Mouse (Mus musculus): ENCODE results near the gene Akap2. TPM values are rescaled to one million over a fixed set of nuclear protein-coding genes. Genes with fewer than 3 reads are reported as not detected.

The Akap2 gene
- polyA plus RNA-seq, 1 experiment from 2014 or later: 38.2 TPM

DNA sequence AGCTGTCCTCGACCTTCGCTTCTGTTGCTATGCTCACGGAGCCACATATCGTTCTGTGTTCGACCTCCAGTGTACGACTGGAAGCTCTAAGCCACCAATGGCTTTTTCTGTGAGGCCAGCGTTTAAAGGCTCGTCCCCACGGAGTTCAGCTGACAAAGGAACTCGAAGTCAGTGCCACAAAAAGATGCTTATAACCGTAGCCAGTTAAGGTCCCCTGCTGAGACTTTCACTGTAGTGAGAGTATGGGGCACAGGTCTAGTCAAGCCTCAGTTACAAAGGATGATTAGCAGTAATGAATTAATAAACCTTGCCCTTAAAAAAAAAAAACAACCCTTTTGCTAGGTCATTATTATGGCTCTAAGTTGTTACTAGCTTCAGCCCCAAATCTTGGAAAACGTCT lies 37.3 kb upstream of the Akap2 start:
- H3K4me1 ChIP-seq (replicated peaks; ENCODE audit: control insufficient read depth, insufficient read depth, low read length): peaks cover 3% of the 10 kb centered on the region; the same call in 1 of the 2 replicates
- no peak overlapping the region for H3K9ac ChIP-seq (ENCODE audit: low read depth, low read length)
- 57% methylated on average over 12 of the region's 12 CpGs for WGBS
- H3K4me2 ChIP-seq (replicated peaks; ENCODE audit: low read depth, low read length): no peak overlapping the region
- H3K27me3 ChIP-seq (ENCODE audit: control insufficient read depth, insufficient read depth, low read length): no peaks in the 10 kb centered on the region
- no peaks in the 10 kb centered on the region for H3K9me3 ChIP-seq (ENCODE audit: control insufficient read depth, low read length)
- ATAC-seq (ENCODE audit: low FRiP score): no peak
- H3K27ac ChIP-seq (ENCODE audit: low read depth, low read length): no peak overlapping the region
- DNase-seq (ENCODE audit: low spot score): no peak
- H3K36me3 ChIP-seq (ENCODE audit: control insufficient read depth, insufficient read depth, low read length): no peaks in the 10 kb centered on the region
- no peak overlapping the region for H3K4me3 ChIP-seq (ENCODE audit: low read depth, low read length)

DNA sequence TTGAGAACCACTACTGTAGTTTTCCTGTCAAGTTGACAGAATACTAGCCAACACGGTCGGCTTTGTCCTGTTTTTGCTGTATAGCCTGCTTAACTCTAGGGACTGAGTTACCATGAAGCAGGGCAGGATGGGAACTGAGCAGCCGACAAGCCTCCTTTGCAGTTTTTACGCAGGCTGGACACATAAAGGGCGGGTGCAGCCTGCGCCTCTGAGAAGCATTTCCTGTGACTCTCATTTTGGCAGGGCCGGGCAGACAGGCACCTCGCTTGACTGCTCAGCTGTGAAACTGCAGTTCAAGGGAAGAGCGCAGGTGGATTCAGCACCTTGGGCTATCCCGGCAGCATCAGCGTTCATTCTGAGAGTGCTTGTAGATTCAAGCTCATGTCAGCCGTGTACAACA lies 35.9 kb upstream of the Akap2 start:
- H3K4me1 ChIP-seq (replicated peaks; ENCODE audit: control insufficient read depth, insufficient read depth, low read length): no peaks in the 10 kb centered on the region
- ATAC-seq (ENCODE audit: low FRiP score) (no peak), DNase-seq (ENCODE audit: low spot score) (no peak)
- H3K9ac ChIP-seq (ENCODE audit: low read depth, low read length): no peak overlapping the region
- WGBS: 63% methylated on average over 12 of the region's 12 CpGs
- no peak overlapping the region for H3K27ac ChIP-seq (ENCODE audit: low read depth, low read length)
- no peaks in the 10 kb centered on the region for H3K36me3 ChIP-seq (ENCODE audit: control insufficient read depth, insufficient read depth, low read length)
- no peak overlapping the region for H3K4me3 ChIP-seq (ENCODE audit: low read depth, low read length)
- no peaks in the 10 kb centered on the region for H3K27me3 ChIP-seq (ENCODE audit: control insufficient read depth, insufficient read depth, low read length)
- H3K4me2 ChIP-seq (replicated peaks; ENCODE audit: low read depth, low read length): no peak overlapping the region
- H3K9me3 ChIP-seq (ENCODE audit: control insufficient read depth, low read length): no peaks in the 10 kb centered on the region

- Histone ChIP-seq H3K4me1 (replicated peaks; ENCODE audit: control insufficient read depth, insufficient read depth, low read length) (no peaks in the 10 kb centered on the region), H3K9me3 (ENCODE audit: control insufficient read depth, low read length) (no peaks in the 10 kb centered on the region), H3K27ac (ENCODE audit: low read depth, low read length) (no peak overlapping the region), H3K4me2 (replicated peaks; ENCODE audit: low read depth, low read length) (no peak overlapping the region), H3K9ac (ENCODE audit: low read depth, low read length) (no peak overlapping the region), H3K36me3 (ENCODE audit: control insufficient read depth, insufficient read depth, low read length) (no peaks in the 10 kb centered on the region), H3K4me3 (ENCODE audit: low read depth, low read length) (no peak overlapping the region), H3K27me3 (ENCODE audit: control insufficient read depth, insufficient read depth, low read length) (no peaks in the 10 kb centered on the region)
- no peak for ATAC-seq (ENCODE audit: low FRiP score)
- WGBS: 95% methylated on average over 2 of the region's 2 CpGs
- no peak for DNase-seq (ENCODE audit: low spot score)
These were observed 35.1 kb upstream of the Akap2 start for GRCm38 (mm10) chr4:57682341-57682740.

DNA sequence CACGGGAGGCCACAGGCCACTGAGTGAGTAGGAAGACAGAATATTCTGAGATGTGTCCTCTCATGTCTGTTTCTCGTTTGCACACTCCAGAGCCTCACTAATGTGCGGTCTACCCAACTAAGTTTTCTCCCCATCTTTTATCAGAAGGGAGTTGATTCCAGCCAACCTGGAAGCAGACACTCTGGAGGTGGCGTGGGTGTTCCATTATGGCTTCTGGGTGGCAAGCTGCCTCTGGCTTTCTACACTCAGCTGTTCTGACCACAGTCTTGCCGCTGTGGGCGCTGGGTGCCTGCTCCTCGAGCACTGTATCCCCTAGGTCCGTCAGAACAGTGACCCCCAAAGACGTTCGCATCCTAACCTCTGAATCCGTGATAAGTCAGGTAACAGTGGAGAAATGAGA lies 34.5 kb upstream of the Akap2 start:
- Histone ChIP-seq H3K4me3 (ENCODE audit: low read depth, low read length) (no peak overlapping the region), H3K9ac (ENCODE audit: low read depth, low read length) (no peak overlapping the region), H3K27me3 (ENCODE audit: control insufficient read depth, insufficient read depth, low read length) (no peaks in the 10 kb centered on the region), H3K9me3 (ENCODE audit: control insufficient read depth, low read length) (no peaks in the 10 kb centered on the region), H3K4me1 (replicated peaks; ENCODE audit: control insufficient read depth, insufficient read depth, low read length) (no peaks in the 10 kb centered on the region), H3K4me2 (replicated peaks; ENCODE audit: low read depth, low read length) (no peak overlapping the region), H3K36me3 (ENCODE audit: control insufficient read depth, insufficient read depth, low read length) (no peaks in the 10 kb centered on the region), H3K27ac (ENCODE audit: low read depth, low read length) (no peak overlapping the region)
- DNase-seq (ENCODE audit: low spot score) (no peak), ATAC-seq (ENCODE audit: low FRiP score) (no peak)
- 81% methylated on average over 11 of the region's 11 CpGs for WGBS

- WGBS: 80% methylated on average over 12 of the region's 12 CpGs
- DNase-seq (ENCODE audit: low spot score): no peak
- Histone ChIP-seq H3K4me3 (ENCODE audit: low read depth, low read length) (no peak overlapping the region), H3K27me3 (ENCODE audit: control insufficient read depth, insufficient read depth, low read length) (no peaks in the 10 kb centered on the region), H3K4me2 (replicated peaks; ENCODE audit: low read depth, low read length) (no peak overlapping the region), H3K36me3 (ENCODE audit: control insufficient read depth, insufficient read depth, low read length) (no peaks in the 10 kb centered on the region), H3K9me3 (ENCODE audit: control insufficient read depth, low read length) (no peaks in the 10 kb centered on the region), H3K9ac (ENCODE audit: low read depth, low read length) (no peak overlapping the region), H3K4me1 (replicated peaks; ENCODE audit: control insufficient read depth, insufficient read depth, low read length) (no peaks in the 10 kb centered on the region), H3K27ac (ENCODE audit: low read depth, low read length) (no peak overlapping the region)
- no peak for ATAC-seq (ENCODE audit: low FRiP score)
These were observed 32.7 kb upstream of the Akap2 start for GRCm38 (mm10) chr4:57684676-57685215.

DNA sequence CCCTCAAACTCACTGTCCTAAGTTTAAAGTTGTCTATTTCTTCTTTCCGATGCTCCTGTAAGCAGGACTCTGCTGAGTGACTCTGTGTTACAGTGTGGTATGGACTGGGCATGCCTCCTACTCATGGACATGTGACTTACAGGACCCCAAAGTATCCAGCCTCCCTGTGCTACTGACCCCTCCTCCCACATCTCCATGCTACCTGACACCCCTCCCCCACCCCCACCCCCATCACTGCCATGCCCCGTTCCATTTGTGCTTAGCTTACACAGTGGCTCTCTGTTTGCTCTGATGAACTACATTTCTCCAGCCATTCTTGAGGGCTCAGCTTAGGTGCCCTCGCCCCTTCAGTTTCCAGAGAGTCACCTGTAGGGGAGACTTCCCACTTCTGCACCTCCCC lies 30.7 kb upstream of the Akap2 start:
- Histone ChIP-seq H3K9me3 (ENCODE audit: control insufficient read depth, low read length) (no peaks in the 10 kb centered on the region), H3K4me1 (replicated peaks; ENCODE audit: control insufficient read depth, insufficient read depth, low read length) (no peaks in the 10 kb centered on the region), H3K36me3 (ENCODE audit: control insufficient read depth, insufficient read depth, low read length) (no peaks in the 10 kb centered on the region), H3K9ac (ENCODE audit: low read depth, low read length) (no peak overlapping the region), H3K4me3 (ENCODE audit: low read depth, low read length) (no peak overlapping the region), H3K4me2 (replicated peaks; ENCODE audit: low read depth, low read length) (no peak overlapping the region), H3K27me3 (ENCODE audit: control insufficient read depth, insufficient read depth, low read length) (no peaks in the 10 kb centered on the region), H3K27ac (ENCODE audit: low read depth, low read length) (no peak overlapping the region)
- WGBS: 79% methylated on average over 3 of the region's 3 CpGs
- DNase-seq (ENCODE audit: low spot score) (no peak), ATAC-seq (ENCODE audit: low FRiP score) (no peak)

DNA sequence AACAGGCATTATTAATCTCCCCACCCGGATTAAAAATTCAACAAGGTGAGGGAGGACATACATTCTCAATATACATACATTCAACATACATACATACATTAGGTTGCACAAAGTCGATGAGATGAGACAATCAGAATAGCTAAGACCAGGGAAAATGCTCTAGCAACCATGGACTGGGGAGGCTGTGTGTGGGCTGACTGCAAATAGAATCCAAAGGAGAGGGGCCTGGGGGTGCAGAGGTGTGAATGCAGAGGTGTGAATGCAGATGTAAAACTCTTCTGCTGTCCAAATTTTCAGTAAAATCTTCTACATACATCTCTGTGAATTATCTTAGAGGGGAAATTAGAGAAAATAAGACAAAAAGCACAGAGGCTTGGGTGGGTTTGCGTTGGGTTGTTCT lies 29.9 kb upstream of the Akap2 start:
- Histone ChIP-seq H3K27ac (ENCODE audit: low read depth, low read length) (no peak overlapping the region), H3K27me3 (ENCODE audit: control insufficient read depth, insufficient read depth, low read length) (no peaks in the 10 kb centered on the region), H3K9ac (ENCODE audit: low read depth, low read length) (no peak overlapping the region), H3K9me3 (ENCODE audit: control insufficient read depth, low read length) (no peaks in the 10 kb centered on the region), H3K4me2 (replicated peaks; ENCODE audit: low read depth, low read length) (no peak overlapping the region), H3K4me1 (replicated peaks; ENCODE audit: control insufficient read depth, insufficient read depth, low read length) (no peaks in the 10 kb centered on the region), H3K36me3 (ENCODE audit: control insufficient read depth, insufficient read depth, low read length) (no peaks in the 10 kb centered on the region), H3K4me3 (ENCODE audit: low read depth, low read length) (no peak overlapping the region)
- 88% methylated on average over 3 of the region's 3 CpGs for WGBS
- no peak for DNase-seq (ENCODE audit: low spot score)
- ATAC-seq (ENCODE audit: low FRiP score): no peak

DNA sequence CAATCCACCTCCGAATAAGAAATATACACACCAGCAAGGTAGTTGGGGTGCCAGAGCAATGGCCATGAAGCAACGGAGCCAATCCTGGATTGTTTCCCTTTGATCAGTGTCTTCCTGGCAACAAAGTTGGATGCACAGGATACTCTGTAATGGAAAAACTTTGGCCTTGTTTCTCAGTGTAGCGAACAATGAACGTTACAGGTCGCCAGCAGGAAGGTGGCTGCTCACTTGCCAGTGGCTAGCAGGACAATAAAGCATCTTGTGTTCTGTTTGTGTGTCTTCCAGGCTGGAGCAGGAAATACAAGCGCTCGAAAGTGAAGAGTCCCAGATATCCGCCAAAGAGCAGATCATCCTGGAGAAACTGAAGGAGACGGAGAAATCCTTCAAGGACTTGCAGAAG lies 29.3 kb upstream of the Akap2 start:
- 83% methylated on average over 9 of the region's 9 CpGs for WGBS
- no peak overlapping the region for H3K27ac ChIP-seq (ENCODE audit: low read depth, low read length)
- no peak overlapping the region for H3K4me3 ChIP-seq (ENCODE audit: low read depth, low read length)
- DNase-seq (ENCODE audit: low spot score): no peak
- no peaks in the 10 kb centered on the region for H3K9me3 ChIP-seq (ENCODE audit: control insufficient read depth, low read length)
- H3K4me1 ChIP-seq (replicated peaks; ENCODE audit: control insufficient read depth, insufficient read depth, low read length): no peaks in the 10 kb centered on the region
- H3K4me2 ChIP-seq (replicated peaks; ENCODE audit: low read depth, low read length): no peak overlapping the region
- no peaks in the 10 kb centered on the region for H3K27me3 ChIP-seq (ENCODE audit: control insufficient read depth, insufficient read depth, low read length)
- no peaks in the 10 kb centered on the region for H3K36me3 ChIP-seq (ENCODE audit: control insufficient read depth, insufficient read depth, low read length)
- H3K9ac ChIP-seq (ENCODE audit: low read depth, low read length): no peak overlapping the region
- ATAC-seq (ENCODE audit: low FRiP score): no peak

DNA sequence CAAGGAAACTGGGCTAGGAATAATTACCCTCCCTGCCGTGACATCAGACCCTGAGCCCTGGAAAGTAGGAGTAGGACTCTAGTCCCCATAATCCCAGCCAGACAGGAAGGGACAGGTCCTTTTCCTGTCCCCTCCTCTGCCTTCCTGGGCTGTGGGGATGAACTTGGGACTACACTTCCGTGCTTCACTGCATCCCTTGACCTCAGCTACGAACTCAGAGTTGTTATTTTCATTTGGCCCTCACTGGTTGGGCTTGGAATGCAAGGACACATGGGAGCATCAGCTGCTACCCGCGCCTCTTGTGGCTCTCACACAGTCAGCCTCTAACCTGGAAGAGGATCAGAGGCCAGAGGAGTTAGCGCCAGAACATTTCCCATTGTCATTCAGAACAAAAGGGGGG lies 27.5 kb upstream of the Akap2 start:
- Histone ChIP-seq H3K9ac (ENCODE audit: low read depth, low read length) (no peak overlapping the region), H3K27me3 (ENCODE audit: control insufficient read depth, insufficient read depth, low read length) (no peaks in the 10 kb centered on the region), H3K36me3 (ENCODE audit: control insufficient read depth, insufficient read depth, low read length) (no peaks in the 10 kb centered on the region), H3K4me2 (replicated peaks; ENCODE audit: low read depth, low read length) (no peak overlapping the region), H3K9me3 (ENCODE audit: control insufficient read depth, low read length) (no peaks in the 10 kb centered on the region), H3K27ac (ENCODE audit: low read depth, low read length) (no peak overlapping the region), H3K4me1 (replicated peaks; ENCODE audit: control insufficient read depth, insufficient read depth, low read length) (no peaks in the 10 kb centered on the region), H3K4me3 (ENCODE audit: low read depth, low read length) (no peak overlapping the region)
- ATAC-seq (ENCODE audit: low FRiP score) (no peak), DNase-seq (ENCODE audit: low spot score) (no peak)
- 74% methylated on average over 6 of the region's 6 CpGs for WGBS
